Mouse (Mus musculus): Measurements from ENCODE around the gene Emc9.

- no peak for TF ChIP-seq CTCF (IDR thresholded peaks at IDR 0.05; ENCODE audit: control insufficient read depth, insufficient read depth, low read length)
- TF ChIP-seq POLR2A (IDR thresholded peaks at IDR 0.05; ENCODE audit: borderline replicate concordance, control insufficient read depth, low read depth, low read length), result peak; percentile 65; the same call in 1 of the 2 replicates
These were observed 42.8 kb downstream of the Emc9 start for GRCm38 (mm10) chr14:55542268-55542667.

Data from bone marrow, adult 2 months (tissue).